Mouse (Mus musculus) myocyte (in vitro differentiated cells): Measurements from ENCODE around the gene Sema6d.

ENCODE experiments used
- MAX ChIP-seq: IDR thresholded peaks from one replicate; pipeline ENCODE4 v1.6.1; 2011; ENCODE audit warnings: low read depth, mild to moderate bottlenecking, control low read depth
- POLR2A ChIP-seq: IDR thresholded peaks from one replicate; pipeline ENCODE4 v1.6.1; 2011; ENCODE audit warnings: low read depth, mild to moderate bottlenecking, control low read depth, moderate library complexity; ENCODE audit not compliant: insufficient read length
- TCF12 ChIP-seq: IDR thresholded peaks from one replicate; pipeline ENCODE4 v1.6.1; 2011; ENCODE audit warnings: mild to moderate bottlenecking, control low read depth; ENCODE audit not compliant: poor library complexity, insufficient read depth, severe bottlenecking
- USF1 ChIP-seq: IDR thresholded peaks from one replicate; pipeline ENCODE4 v1.6.1; 2011; ENCODE audit warnings: low read depth, mild to moderate bottlenecking, control low read depth, moderate library complexity

GRCm38 (mm10) chr2:124099697-124100096 is 9.9 kb downstream of the Sema6d start:
- TF ChIP-seq POLR2A (no peak), USF1 (no peak), MAX (no peak), TCF12 (no peak)
